In the genomic region with DNA sequence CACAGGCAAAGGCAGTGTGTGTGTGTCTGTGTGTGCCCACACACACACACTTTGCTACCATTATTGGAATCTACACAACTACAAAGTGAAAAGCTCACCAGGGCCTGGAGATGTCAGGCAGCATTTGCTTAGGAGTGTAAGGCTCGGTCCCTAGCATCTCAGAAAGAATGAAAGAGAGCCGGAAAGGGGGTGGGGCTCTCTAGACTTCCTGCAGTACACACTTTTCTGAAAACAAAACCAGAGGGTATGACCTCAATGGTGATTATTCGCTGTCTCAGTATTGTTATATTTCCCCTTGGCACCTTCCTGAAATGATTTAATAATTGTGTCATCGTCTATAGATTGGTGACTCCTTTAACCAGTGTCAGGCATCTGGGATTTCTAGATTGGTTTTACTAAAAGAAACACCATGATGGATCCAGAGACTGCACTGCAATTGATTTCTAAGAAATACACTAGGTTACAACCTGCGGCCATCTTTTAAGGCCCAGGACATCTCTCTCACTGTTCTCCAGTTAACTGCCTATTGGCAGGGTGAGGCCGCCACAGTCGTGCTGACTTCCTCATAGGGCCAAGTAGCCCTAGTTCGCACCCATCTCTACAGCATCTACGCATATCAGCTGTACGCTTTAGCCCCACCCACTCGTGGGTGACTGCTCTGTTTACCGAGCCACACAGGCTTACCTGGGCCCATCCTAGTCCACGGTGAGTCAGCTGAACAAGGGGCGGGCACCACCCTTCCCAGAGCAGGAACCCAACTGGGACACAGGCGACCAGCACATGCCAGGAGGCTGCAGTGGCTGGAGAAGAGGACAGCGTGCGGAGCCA, we compare ENCODE assay signal across 12 mouse cellular contexts. TPM values are rescaled to one million over a fixed set of nuclear protein-coding genes. Genes with fewer than 3 reads are reported as not detected.
DNase-seq lines count a peak whose midpoint lies in the region; ATAC-seq and TF ChIP-seq lines count a peak whose summit lies in the region.
"Had no signal": no experiment of that assay in that cellular context is flagged by ENCODE, and none has a peak within 500 bp of the region (broad histone marks: within the 10 kb centered on the region; RNA-seq: fewer than 3 reads in every experiment).

Sdcbp2 (plus strand) TSS at position 750 of the 828 bp plus-strand sequence.

- H3K4me1 ChIP-seq in kidney, postnatal 0 days (replicated peaks; ENCODE audit: insufficient read depth, low read length), result no peaks in the 10 kb centered on the region
- H3K4me1 ChIP-seq in ES-E14 (ENCODE audit: control insufficient read depth in 2 of 2, insufficient read depth in 2 of 2, low read length in 2 of 2, poor library complexity in 1 of 2), result peaks cover 8 to 10% of the 10 kb centered on the region in 2 experiments; a peak in 2 of 4 replicates
- peaks cover 5% of the 10 kb centered on the region; the same call in 1 of the 2 replicates for H3K4me1 ChIP-seq in intestine, embryonic 16.5 days (ENCODE audit: control insufficient read depth, insufficient read depth, low read length)
- no peaks in the 10 kb centered on the region for H3K4me1 ChIP-seq in stomach, embryonic 14.5 days (ENCODE audit: control insufficient read depth, insufficient read depth, low read length)

- no peak for DNase-seq in kidney, postnatal 0 days (ENCODE audit: low spot score)
- no peak for DNase-seq in kidney, postnatal 25 days
- peak; percentile 16 for DNase-seq in ES-E14 (ENCODE audit: low read depth, low spot score)
- DNase-seq in frontal cortex, postnatal 14 days (ENCODE audit: low spot score in 2 of 2), result no peak
- no peak for DNase-seq in left cerebral cortex, adult 9 months (ENCODE audit: low spot score in 2 of 2)
- DNase-seq in embryo, embryonic 11 days, result no peak
- DNase-seq: kidney, adult 18-20 months had no signal

- in situ Hi-C loops in ES-E14 (cut with MboI; ENCODE audit: low sequenced_read_pairs in 2 of 2, unreplicated experiment in 2 of 2), result no loop called here

- no peak for TF ChIP-seq CTCF in kidney, postnatal 0 days (IDR thresholded peaks at IDR 0.05; ENCODE audit: low read depth)

- H3K4me2 ChIP-seq in kidney, postnatal 0 days (ENCODE audit: low read length), result no peak within 1 kb of the TSS
- H3K4me2 ChIP-seq in intestine, embryonic 16.5 days (ENCODE audit: low read depth, low read length), result peak within 1 kb of the TSS; percentile 33
- H3K4me2 ChIP-seq in stomach, embryonic 14.5 days (replicated peaks; ENCODE audit: low read depth, low read length), result no peak within 1 kb of the TSS
- H3K4me2 ChIP-seq: heart, embryonic 15.5 days; limb, embryonic 13.5 days; neural tube, embryonic 13.5 days had no signal

- H3K27ac ChIP-seq in kidney, postnatal 0 days, result no peak within 1 kb of the TSS
- H3K27ac ChIP-seq in ES-E14 (ENCODE audit: insufficient read depth, low read depth, low read length, poor library complexity, severe bottlenecking), result no peak within 1 kb of the TSS
- H3K27ac ChIP-seq in intestine, embryonic 16.5 days (ENCODE audit: low read length), result peak within 1 kb of the TSS; percentile 57
- peak within 1 kb of the TSS; percentile 27; the same call in 1 of the 2 replicates for H3K27ac ChIP-seq in stomach, embryonic 14.5 days (ENCODE audit: low read length)
- H3K27ac ChIP-seq: heart, embryonic 15.5 days; limb, embryonic 13.5 days; neural tube, embryonic 13.5 days had no signal

- H3K4me3 ChIP-seq in kidney, postnatal 0 days (replicated peaks; ENCODE audit: low read depth, low read length), result no peak within 1 kb of the TSS
- H3K4me3 ChIP-seq in ES-E14 (ENCODE audit: insufficient read depth in 1 of 2, low read depth in 1 of 2, low read length in 2 of 2, poor library complexity in 1 of 2, severe bottlenecking in 1 of 2), result no peak within 1 kb of the TSS
- peak within 1 kb of the TSS; percentile 16 for H3K4me3 ChIP-seq in intestine, embryonic 16.5 days (ENCODE audit: low read length)
- no peak within 1 kb of the TSS for H3K4me3 ChIP-seq in stomach, embryonic 14.5 days (ENCODE audit: low read depth, low read length)
- H3K4me3 ChIP-seq: heart, embryonic 15.5 days; limb, embryonic 13.5 days; neural tube, embryonic 13.5 days had no signal

- peak; percentile 14; the same call in 1 of the 2 replicates for ATAC-seq in kidney, postnatal 0 days (replicated peaks; ENCODE audit: low FRiP score, low read depth)
- peak; percentile 93 for ATAC-seq in intestine, embryonic 16.5 days
- peak; percentile 81 for ATAC-seq in stomach, embryonic 14.5 days (ENCODE audit: insufficient number of reproducible peaks, insufficient read depth, low FRiP score, low read depth)

- H3K36me3 ChIP-seq in kidney, postnatal 0 days (ENCODE audit: insufficient read depth, low read length), result no peaks in the 10 kb centered on the region
- no peaks in the 10 kb centered on the region for H3K36me3 ChIP-seq in ES-E14 (ENCODE audit: control insufficient read depth, insufficient read depth, low read length, poor library complexity, severe bottlenecking)
- no peaks in the 10 kb centered on the region for H3K36me3 ChIP-seq in intestine, embryonic 16.5 days (ENCODE audit: control insufficient read depth, insufficient read depth, low read length)
- H3K36me3 ChIP-seq in stomach, embryonic 14.5 days (ENCODE audit: control insufficient read depth, insufficient read depth, low read length), result no peaks in the 10 kb centered on the region; the same call in 1 of the 2 replicates
- H3K36me3 ChIP-seq: heart, embryonic 15.5 days; neural tube, embryonic 13.5 days had no signal

- no peaks in the 10 kb centered on the region for H3K27me3 ChIP-seq in kidney, postnatal 0 days (ENCODE audit: insufficient read depth, low read length)
- H3K27me3 ChIP-seq in intestine, embryonic 16.5 days (replicated peaks; ENCODE audit: control insufficient read depth, insufficient read depth, low read length), result no peaks in the 10 kb centered on the region
- no peaks in the 10 kb centered on the region for H3K27me3 ChIP-seq in stomach, embryonic 14.5 days (ENCODE audit: control insufficient read depth, insufficient read depth, low read length)
- H3K27me3 ChIP-seq: limb, embryonic 13.5 days; neural tube, embryonic 13.5 days had no signal

- no peaks in the 10 kb centered on the region for H3K9me3 ChIP-seq in kidney, postnatal 0 days (replicated peaks; ENCODE audit: low read length)
- no peaks in the 10 kb centered on the region for H3K9me3 ChIP-seq in ES-E14 (ENCODE audit: control insufficient read depth, insufficient read depth, low read depth, low read length)
- H3K9me3 ChIP-seq in intestine, embryonic 16.5 days (ENCODE audit: control insufficient read depth, low read length), result no peaks in the 10 kb centered on the region
- no peaks in the 10 kb centered on the region for H3K9me3 ChIP-seq in stomach, embryonic 14.5 days (ENCODE audit: control insufficient read depth, low read depth, low read length)
- H3K9me3 ChIP-seq: heart, embryonic 15.5 days; limb, embryonic 13.5 days; neural tube, embryonic 13.5 days had no signal

- H3K9ac ChIP-seq in kidney, postnatal 0 days (ENCODE audit: low read depth, low read length), result no peak within 1 kb of the TSS
- no peak within 1 kb of the TSS for H3K9ac ChIP-seq in ES-E14 (ENCODE audit: insufficient read depth, low read depth, low read length, poor library complexity, severe bottlenecking)
- peak within 1 kb of the TSS; percentile 39; the same call in 1 of the 2 replicates for H3K9ac ChIP-seq in intestine, embryonic 16.5 days (ENCODE audit: low read depth, low read length)
- H3K9ac ChIP-seq in stomach, embryonic 14.5 days (replicated peaks; ENCODE audit: low read depth, low read length), result no peak within 1 kb of the TSS; the same call in 1 of the 2 replicates
- H3K9ac ChIP-seq: heart, embryonic 15.5 days; limb, embryonic 13.5 days; neural tube, embryonic 13.5 days had no signal

- 66% methylated on average over 17 of the region's 17 CpGs for WGBS in kidney, postnatal 0 days
- 59% methylated on average over 17 of the region's 17 CpGs for WGBS in intestine, embryonic 16.5 days
- 66% methylated on average over 17 of the region's 17 CpGs for WGBS in stomach, embryonic 14.5 days

TF ChIP-seq in ES-E14, 5 proteins besides CTCF, POLR2A, EP300 and RAD21:
- TF ChIP-seq HCFC1 (IDR thresholded peaks at IDR 0.05; ENCODE audit: borderline replicate concordance, insufficient read depth, low read length), result no peak
- TF ChIP-seq ZC3H11A (IDR thresholded peaks at IDR 0.05; ENCODE audit: borderline replicate concordance, low read depth, low read length), result no peak
- TF ChIP-seq ZNF384 (IDR thresholded peaks at IDR 0.05; ENCODE audit: low read depth, low read length), result no peak

RNA-seq across cellular contexts. Expression of gene Sdcbp2, which starts in this region (rescaled TPM):
- 1.9 and 2.0 TPM in 2 replicates for polyA plus RNA-seq in kidney, postnatal 0 days (2015; fragmentation: Nextera tagmentation; extraction: Ambion mirVana)
- 3.2 and 4.1 TPM in 2 replicates for total RNA-seq in ES-E14 (2012; rRNA removed)
- 23.2 and 24.3 TPM in 2 replicates for polyA plus RNA-seq in intestine, embryonic 16.5 days (2015; fragmentation: Nextera tagmentation; extraction: Ambion mirVana)
- 13.3 and 14.1 TPM in 2 replicates for polyA plus RNA-seq in stomach, embryonic 14.5 days (2014; fragmentation: Nextera tagmentation; extraction: Ambion mirVana)

Comparison
In these comparisons a context has a peak if more than half of its experiments do, and no peak if none do; other contexts are left out.
1. ATAC-seq: peak in every context shown above with its lines; median percentile 93 in intestine, embryonic 16.5 days; 81 in stomach, embryonic 14.5 days; 14 in kidney, postnatal 0 days.
2. H3K27ac ChIP-seq: peak in intestine, embryonic 16.5 days (single experiment) and stomach, embryonic 14.5 days (single experiment); none in kidney, postnatal 0 days (single experiment) and ES-E14 (single experiment).